Mouse (Mus musculus) adipose tissue, adult 10 weeks (tissue): ENCODE measurements around the gene Chtop. TPM values are rescaled to one million over a fixed set of nuclear protein-coding genes. Genes with fewer than 3 reads are reported as not detected.

Experiments
- polyA plus RNA-seq: library from polyadenylated mRNA; stranded (reverse); fragments of 350-450 nt; fragmentation: Illumina TruSeq; extraction: RNeasy Lipid Tissue Mini Kit (QIAGEN cat#74804); gene quantifications from one replicate; pipeline ENCODE4 v1.2.3, GENCODE M21; 2014; ENCODE audit warnings: low read depth, low replicate concordance

The Chtop gene
- 83.0 TPM for polyA plus RNA-seq

GRCm38 (mm10) chr3:90508950-90509746 lies at the start of gene Chtop:
Gene Chtop, minus strand, starts transcription at chr3:90509498.

GRCm38 (mm10) chr3:90537141-90537904 lies 28.0 kb upstream of the Chtop start, which contains the start of gene S100a16:
Gene S100a16, plus strand, starts transcription at chr3:90537254.

GRCm38 (mm10) chr3:90526580-90526979 lies 17.3 kb upstream of the Chtop start, which contains the start of gene S100a14:
Gene S100a14, plus strand, starts transcription at chr3:90526856.

GRCm38 (mm10) chr3:90513796-90514590 lies 4.7 kb upstream of the Chtop start, which contains the start of the genes S100a1 and S100a13:
Gene S100a1, minus strand, starts transcription at chr3:90514392.
Gene S100a13, plus strand, starts transcription at chr3:90514435.

GRCm38 (mm10) chr3:90490696-90491256 lies 18.5 kb downstream of the Chtop start, which contains the start of gene Snapin:
Gene Snapin, minus strand, starts transcription at chr3:90491033.

GRCm38 (mm10) chr3:90475831-90476611 lies 33.3 kb downstream of the Chtop start, which contains the start of gene Ilf2:
Gene Ilf2, plus strand, starts transcription at chr3:90476126.

GRCm38 (mm10) chr3:90465686-90466310 lies 43.5 kb downstream of the Chtop start, which contains the start of gene Npr1:
Gene Npr1, minus strand, starts transcription at chr3:90465866.

Other genes starting within 250 kb of the Chtop start
- gene Dennd4b, start 244.3 kb downstream of the Chtop start, polyA plus RNA-seq: 8.7 TPM
- 19.4 TPM for gene Gatad2b, start 216.3 kb downstream of the Chtop start, polyA plus RNA-seq
- gene Slc27a3, start 119.6 kb downstream of the Chtop start, polyA plus RNA-seq: 5.7 TPM
- 33.2 TPM for gene Ints3, start 75.9 kb downstream of the Chtop start, polyA plus RNA-seq
- 28.7 TPM for gene Npr1, start 43.6 kb downstream of the Chtop start, polyA plus RNA-seq
- gene Ilf2, start 33.4 kb downstream of the Chtop start, polyA plus RNA-seq: 60.7 TPM
- 66.2 TPM for gene Snapin, start 18.5 kb downstream of the Chtop start, polyA plus RNA-seq
- 258 TPM for gene S100a1, start 4.9 kb upstream of the Chtop start, polyA plus RNA-seq
- gene S100a13, start 4.9 kb upstream of the Chtop start, polyA plus RNA-seq: 64.5 TPM
- 8.3 TPM for gene S100a14, start 17.4 kb upstream of the Chtop start, polyA plus RNA-seq
- 139 TPM for gene S100a16, start 27.8 kb upstream of the Chtop start, polyA plus RNA-seq
- not detected for gene S100a3, start 51.1 kb upstream of the Chtop start, polyA plus RNA-seq
- not detected for gene S100a2, start 80.7 kb upstream of the Chtop start, polyA plus RNA-seq
- gene Gm42674, start 92.4 kb upstream of the Chtop start, polyA plus RNA-seq: not detected
- gene S100a4, start 94.3 kb upstream of the Chtop start, polyA plus RNA-seq: 80.2 TPM
- not detected for gene S100a5, start 99.0 kb upstream of the Chtop start, polyA plus RNA-seq
- 241 TPM for gene S100a6, start 103.4 kb upstream of the Chtop start, polyA plus RNA-seq
- gene S100a7a, start 144.5 kb upstream of the Chtop start, polyA plus RNA-seq: 0.73 TPM
- 2.7 TPM for gene S100a8, start 159.5 kb upstream of the Chtop start, polyA plus RNA-seq
- gene S100a9, start 186.2 kb upstream of the Chtop start, polyA plus RNA-seq: 2.7 TPM
- 0.48 TPM for gene Pglyrp4, start 217.4 kb upstream of the Chtop start, polyA plus RNA-seq